Mouse (Mus musculus): ENCODE results near the gene Hspb2.

- no peak for TF ChIP-seq CTCF (IDR thresholded peaks at IDR 0.05; ENCODE audit: low read depth)
- TF ChIP-seq EP300 (optimal IDR thresholded peaks at IDR 0.05): no peak
Observed at GRCm38 (mm10) chr9:50770011-50770410, 17.9 kb upstream of the Hspb2 start.
